Mouse (Mus musculus) naive thymus-derived CD4-positive, alpha-beta T cell, adult 2 months (primary cell): ENCODE measurements at regions not wholly inside any gene's neighbourhood (a gene's known extent, or its start where the extent isn't known, plus 50 kb on each side); places are given as distances from the start of the nearest gene placed in this dataset.

Experiments
- DNase-seq: peaks from one replicate; pipeline ENCODE4 v3.0.0-alpha.2; 2011; ENCODE audit warnings: low read depth

DNA sequence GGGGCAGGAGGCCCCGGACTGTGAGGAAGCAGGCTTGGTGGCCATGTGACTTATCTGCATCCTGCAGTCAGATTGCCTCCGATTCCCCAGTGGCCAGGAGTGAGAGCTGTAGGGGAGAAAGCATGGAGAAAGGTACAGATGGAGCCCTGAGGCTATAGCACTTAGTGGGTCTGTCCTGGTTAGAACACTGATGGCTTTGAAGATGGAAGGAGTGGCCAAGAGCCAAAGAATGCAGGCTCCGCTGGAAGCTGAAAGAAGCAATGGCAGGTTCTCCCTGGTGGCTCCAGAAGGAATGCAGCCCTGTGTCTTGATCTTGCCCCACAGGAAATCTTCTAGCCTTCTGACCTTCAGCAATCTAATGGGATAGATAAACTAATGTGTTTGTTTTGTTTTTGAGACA is 926.3 kb downstream of the 4930447A16Rik start:
- DNase-seq = no peak

DNA sequence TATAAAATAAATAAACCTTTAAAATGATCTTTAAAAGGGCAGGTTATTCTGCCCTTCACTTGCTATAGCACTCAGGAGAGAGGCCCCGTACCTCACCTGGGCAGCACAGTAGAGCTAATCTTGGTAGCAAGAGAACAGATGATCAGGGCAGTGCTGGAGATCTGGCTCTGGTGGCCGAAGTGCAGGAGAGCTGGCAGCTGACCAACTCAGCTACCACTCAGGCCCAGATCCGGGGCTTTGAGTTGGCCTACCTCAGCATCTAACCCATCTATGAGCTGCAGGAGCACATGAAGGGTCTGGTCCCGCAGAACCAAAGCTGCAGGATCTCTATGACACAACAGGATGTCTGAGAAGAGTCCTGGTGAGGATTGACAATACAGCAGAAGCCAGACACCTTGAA is 928.0 kb downstream of the 4930447A16Rik start:
- DNase-seq = no peak

GRCm38 (mm10) chr15:38359053-38359452 is 933.7 kb downstream of the 4930447A16Rik start:
- DNase-seq = no peak

DNA sequence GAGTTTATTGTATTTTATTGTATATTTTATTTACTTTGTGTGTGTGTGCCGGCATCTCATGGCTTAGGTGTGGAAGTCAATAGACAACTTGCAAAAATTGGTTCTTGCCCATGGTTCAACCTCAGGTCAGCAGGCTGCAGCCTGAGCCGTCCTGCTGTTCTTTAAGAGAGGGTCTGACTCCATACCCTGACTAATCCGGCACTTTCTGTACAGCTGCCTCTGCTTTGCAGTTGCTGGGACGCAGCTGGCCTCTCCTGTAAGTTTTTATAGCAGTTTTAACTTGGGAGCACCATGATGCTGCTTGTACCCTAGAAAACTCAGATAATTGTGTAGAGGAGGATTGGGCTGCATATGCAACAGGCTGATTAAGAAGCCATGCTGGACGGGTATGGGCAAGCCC is 938.2 kb downstream of the 4930447A16Rik start:
- DNase-seq = no peak

DNA sequence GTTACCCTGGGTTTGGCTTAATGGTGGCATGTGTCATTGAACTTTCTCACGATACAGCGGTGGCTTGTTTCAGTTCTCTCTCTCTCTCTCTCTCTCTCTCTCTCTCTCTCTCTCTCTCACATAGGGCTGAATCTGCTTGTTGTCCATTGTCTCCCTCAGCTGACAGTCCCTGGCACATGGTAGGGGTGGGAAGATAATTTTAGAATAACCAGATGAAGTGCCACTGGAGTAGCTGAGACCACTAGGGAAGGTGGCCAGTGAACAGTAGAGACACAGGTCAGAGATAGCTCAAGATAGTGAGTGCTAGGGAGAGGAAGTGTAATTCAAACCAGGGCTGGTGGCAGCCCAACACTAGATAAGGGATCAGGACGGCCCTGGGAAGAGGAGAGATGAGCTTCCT is 938.7 kb downstream of the 4930447A16Rik start:
- DNase-seq = no peak

DNA sequence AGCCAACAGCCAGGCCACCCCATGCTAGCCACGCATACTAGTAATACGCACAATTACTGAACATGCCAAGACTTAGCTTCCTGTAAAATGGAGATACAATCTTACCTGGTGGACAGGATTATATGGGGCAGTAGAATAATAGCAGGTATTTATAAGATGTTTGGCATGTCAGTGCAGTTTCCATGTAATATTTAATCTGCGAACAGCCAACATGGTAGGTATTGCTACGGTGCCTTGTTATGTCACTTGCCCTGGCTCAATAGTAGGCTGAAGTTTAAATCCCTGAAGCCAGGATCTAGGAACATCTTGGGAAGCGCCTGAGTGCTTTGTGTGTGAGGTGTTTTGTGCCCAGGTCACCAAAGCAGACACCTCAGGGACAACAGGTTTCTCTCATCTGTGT is 942.3 kb downstream of the 4930447A16Rik start:
- DNase-seq = no peak

- no peak for DNase-seq
Measured at GRCm38 (mm10) chr15:38368291-38368690, 942.9 kb downstream of the 4930447A16Rik start.

GRCm38 (mm10) chr15:38371404-38372090 is 946.2 kb downstream of the 4930447A16Rik start:
- no peak for DNase-seq

DNA sequence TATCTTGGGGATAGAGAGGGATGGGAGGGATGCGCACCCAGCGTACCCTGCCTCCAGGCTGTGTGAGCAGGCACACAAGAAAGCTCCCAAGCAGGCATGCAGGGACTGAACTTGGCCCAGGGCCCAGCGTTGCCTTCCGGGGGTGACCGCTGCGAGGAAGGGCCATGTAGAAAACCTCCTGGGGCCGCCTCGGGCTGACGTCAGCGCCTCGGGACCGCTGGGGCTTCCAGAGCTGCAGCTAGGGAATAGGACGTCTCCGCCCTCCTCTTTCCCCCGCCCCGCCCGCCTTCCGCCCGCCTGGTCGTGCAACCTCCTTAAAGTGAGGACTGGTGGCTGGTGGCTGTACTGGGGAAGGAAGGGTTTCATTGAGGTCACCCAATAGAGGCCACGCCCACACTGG is 948.4 kb downstream of the 4930447A16Rik start:
- DNase-seq = peak; percentile 11

DNA sequence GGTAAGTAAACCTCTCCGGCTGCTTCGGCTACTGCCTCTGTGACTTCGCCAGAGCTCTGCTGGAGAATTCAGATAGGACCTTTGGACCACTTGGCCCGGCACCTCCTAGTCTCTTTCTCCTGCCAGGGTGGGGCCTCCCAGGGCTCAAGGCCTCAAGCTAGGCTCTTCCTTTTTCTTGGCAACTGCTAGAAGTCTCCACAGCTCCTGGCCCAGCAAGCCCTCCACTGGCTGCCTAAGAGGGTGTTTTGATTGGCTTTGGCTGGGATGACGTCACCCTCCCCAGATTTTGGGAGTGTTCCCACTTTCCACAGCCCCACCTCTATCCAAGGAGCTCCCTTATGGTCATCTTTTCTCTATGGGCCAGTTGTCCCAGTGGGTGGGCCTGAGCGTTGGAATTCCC is 949.4 kb downstream of the 4930447A16Rik start:
- DNase-seq = no peak

- no peak for DNase-seq
Measured at GRCm38 (mm10) chr15:38378106-38378505, 952.8 kb downstream of the 4930447A16Rik start.

DNA sequence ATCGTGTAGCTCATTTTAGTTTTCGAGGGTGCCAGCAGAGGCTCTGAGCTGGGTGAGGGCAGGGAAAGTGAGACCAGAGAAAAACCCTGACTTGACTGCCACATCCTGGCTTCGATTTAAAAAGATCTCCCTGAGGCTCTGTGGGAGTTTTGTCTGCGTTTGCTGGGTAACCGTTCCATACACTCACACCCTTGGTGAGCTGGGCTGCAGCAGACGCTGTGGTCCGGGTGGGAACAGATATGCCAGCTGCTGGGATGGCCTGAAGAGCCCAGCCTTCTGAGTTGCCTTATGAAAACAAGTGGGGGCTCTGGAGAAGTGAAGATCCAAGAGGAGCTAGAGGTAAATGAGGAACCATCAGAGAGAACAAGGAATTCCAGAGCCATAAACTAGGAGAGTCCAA is 962.3 kb downstream of the 4930447A16Rik start:
- DNase-seq = no peak

DNA sequence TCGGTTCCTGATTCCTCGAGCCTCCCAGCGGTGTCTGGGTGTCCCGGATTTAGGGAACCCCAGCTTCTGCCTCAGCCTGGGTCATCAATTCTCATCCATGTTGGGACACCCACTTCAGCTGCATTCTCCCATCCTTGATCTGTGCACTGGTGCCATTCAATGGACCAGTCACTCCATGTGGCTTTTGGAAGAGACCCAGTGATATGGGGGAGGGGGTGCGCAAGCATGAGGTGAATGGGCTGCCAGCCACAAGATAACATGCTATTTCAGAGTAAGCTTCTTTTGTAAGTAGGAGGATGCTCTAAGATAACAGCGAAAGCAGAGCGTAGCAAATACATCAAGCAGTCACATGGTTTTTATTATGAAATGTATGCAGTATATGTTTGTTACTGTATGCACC is 963.1 kb downstream of the 4930447A16Rik start:
- DNase-seq = no peak

GRCm38 (mm10) chr15:38390450-38390849 is 965.1 kb downstream of the 4930447A16Rik start:
- DNase-seq = no peak

DNA sequence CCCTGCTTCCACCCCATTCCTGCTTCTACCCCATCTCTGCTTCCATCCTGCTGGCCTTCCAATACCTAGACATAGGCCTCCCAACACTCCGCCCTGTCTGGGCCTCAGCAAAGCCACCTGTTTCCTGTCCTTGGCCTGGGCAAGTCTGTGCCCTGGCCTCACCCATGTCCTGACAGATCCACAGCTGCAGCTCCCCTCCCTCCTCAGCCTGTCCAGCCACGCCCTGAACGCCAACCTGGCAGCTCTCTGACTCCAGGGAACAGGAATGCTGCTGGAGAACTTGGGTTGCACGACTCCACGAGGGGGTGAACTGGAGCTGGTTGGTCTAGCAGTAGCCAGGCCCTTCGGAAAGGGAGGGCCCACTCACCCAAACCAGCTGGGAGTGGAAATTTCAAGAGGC is 966.1 kb downstream of the 4930447A16Rik start:
- no peak for DNase-seq

GRCm38 (mm10) chr15:38391860-38392259 is 966.5 kb downstream of the 4930447A16Rik start:
- no peak for DNase-seq

- DNase-seq = no peak
Measured at GRCm38 (mm10) chr15:38392441-38393149, 967.2 kb downstream of the 4930447A16Rik start.

GRCm38 (mm10) chr15:38398852-38399251 is 973.5 kb downstream of the 4930447A16Rik start:
- DNase-seq = no peak

DNA sequence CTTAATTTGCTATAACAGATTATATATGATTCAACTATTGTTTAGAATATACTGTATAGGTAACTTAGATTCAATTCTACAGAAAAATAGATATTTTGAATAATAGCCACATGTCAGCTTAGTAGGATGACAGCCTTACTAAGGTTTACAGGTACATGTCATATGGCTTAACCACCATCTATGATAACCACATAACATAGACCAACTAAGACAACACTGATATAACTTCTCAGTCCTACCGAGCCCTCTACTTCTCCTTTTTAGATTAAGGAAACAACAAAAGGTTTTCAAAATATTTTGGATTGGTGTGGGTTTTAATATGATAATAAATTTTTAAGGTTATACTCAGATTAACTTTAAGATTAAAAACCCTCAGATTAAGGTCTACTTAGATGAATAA is 977.4 kb downstream of the 4930447A16Rik start:
- no peak for DNase-seq

DNA sequence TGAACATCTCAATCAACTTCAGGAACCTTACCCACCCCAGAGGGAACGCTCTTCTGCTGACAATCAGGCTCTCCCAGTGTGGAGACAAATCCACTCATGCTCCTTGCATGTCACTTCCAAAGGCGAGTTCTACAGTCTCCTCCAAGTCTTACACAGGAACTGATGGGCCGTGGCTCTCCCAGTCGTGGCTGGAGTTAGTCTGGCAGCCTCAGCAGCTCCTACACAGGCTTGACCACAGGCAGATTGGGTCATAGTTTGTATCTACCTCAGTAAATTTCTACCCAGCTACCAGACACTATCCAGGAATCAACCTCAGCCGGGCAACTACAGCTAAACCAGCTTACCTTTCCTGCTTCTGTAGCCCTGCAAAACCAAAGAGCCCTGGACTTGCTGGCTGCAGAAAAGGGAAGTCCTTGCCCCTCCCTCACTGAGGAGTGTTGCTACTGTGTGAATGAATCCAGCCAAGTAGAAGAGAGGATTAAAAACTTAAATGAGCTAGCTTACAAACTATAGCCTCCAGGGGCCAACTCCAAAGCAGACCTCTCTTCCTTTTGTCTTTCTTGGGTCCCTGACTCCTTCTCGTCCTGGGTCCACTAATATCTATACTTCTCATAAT is 978.5 kb downstream of the 4930447A16Rik start:
- DNase-seq = no peak

DNA sequence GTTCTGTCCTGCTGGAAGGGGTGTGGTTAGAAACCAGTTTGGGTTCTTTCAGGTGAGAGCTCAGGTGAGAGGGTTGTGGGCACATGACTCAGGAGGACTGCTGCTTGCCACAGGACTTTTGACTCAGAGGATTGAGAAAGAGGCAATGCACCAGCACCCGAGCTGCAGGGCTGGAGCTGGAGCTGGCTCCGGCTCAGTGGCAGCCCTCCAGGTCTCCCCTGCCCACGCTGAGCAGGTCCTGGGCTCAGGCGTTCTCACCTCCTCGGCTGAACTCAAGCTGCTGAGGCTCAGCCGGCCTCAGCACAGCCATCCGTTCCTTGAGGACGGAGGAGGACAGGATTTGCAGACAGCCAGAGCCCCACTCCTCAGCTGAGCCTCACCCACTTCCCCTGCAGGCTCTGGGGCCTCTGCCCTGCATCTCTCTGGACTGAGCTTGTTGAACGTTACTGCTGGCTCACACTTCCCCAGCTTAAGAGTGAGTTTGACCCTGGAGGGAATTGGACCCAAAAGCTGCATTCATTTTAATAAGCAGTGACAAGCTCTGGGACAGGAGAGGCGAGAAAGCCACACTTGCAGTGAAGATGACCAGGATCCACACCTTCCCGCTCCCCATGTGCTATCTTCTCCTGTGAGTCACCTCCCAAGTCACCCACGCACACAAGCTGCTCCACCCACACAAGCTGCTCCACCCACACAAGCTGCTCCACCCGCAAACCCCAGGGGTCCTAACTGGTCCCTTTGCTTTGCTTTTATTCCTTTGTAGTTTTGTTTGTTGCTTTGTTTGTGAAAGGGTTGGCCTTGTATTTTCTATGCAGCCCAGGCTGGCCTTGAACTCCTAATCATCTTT is 981.0 kb downstream of the 4930447A16Rik start:
- no peak for DNase-seq

DNA sequence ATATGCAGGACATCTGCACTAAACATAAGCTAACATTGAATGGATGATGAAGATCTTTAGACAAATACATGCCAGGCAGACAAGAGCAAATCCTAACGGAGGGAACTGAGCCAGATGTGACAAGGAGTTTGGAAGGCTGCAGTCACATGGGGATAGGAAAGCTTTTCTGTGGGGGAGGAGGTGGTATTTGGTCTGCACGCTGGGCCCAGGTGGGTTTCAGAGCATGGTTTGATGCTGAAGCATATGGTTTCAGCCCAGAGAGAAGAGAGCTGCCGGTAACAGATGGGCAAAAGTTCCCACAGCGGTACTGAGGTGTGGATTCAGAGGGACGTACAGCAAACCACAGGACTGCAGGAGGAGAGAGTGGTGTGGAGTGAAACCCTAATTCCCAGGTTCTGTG is 982.1 kb downstream of the 4930447A16Rik start:
- no peak for DNase-seq
